Mouse (Mus musculus) spleen, adult 18-20 months (tissue): ENCODE data around the gene Kcnk18.

Experiments
- DNase-seq, 2 experiments: peaks; one replicate each; pipeline ENCODE4 v3.0.0; 2022; ENCODE audit warnings: mixed read lengths in 2 of 2

The Kcnk18 gene

GRCm38 (mm10) chr19:59232786-59233185, 13.8 kb downstream of the Kcnk18 start:
- no peak for DNase-seq

GRCm38 (mm10) chr19:59235001-59235400, 16.0 kb downstream of the Kcnk18 start:
- no peak for DNase-seq

- no peak for DNase-seq
Observed at GRCm38 (mm10) chr19:59236046-59236445, 17.0 kb downstream of the Kcnk18 start.

GRCm38 (mm10) chr19:59238630-59239029, 19.6 kb downstream of the Kcnk18 start:
- DNase-seq = no peak

GRCm38 (mm10) chr19:59239124-59239817, 20.3 kb downstream of the Kcnk18 start:
- peak; percentile 58 to 88 for DNase-seq

- no peak for DNase-seq
Observed at GRCm38 (mm10) chr19:59241987-59242386, 23.0 kb downstream of the Kcnk18 start.

GRCm38 (mm10) chr19:59243057-59243456, 24.0 kb downstream of the Kcnk18 start:
- no peak for DNase-seq

- no peak for DNase-seq
Observed at GRCm38 (mm10) chr19:59248144-59248543, 29.1 kb downstream of the Kcnk18 start.

- no peak for DNase-seq
Observed at GRCm38 (mm10) chr19:59248553-59249286, 29.7 kb downstream of the Kcnk18 start.

- DNase-seq = no peak
Observed at GRCm38 (mm10) chr19:59252651-59253050, 33.6 kb downstream of the Kcnk18 start.

- no peak for DNase-seq
Observed at GRCm38 (mm10) chr19:59259633-59260032, 40.6 kb downstream of the Kcnk18 start.

- no peak for DNase-seq
Observed at GRCm38 (mm10) chr19:59260718-59261442, 41.9 kb downstream of the Kcnk18 start, which contains the start of gene Slc18a2. Slc18a2 (plus strand) TSS chr19:59260896.

- DNase-seq = no peak
Observed at GRCm38 (mm10) chr19:59261604-59262003, 42.6 kb downstream of the Kcnk18 start.

- no peak for DNase-seq
Observed at GRCm38 (mm10) chr19:59263171-59263570, 44.2 kb downstream of the Kcnk18 start.

- no peak for DNase-seq
Observed at GRCm38 (mm10) chr19:59264838-59265532, 46.0 kb downstream of the Kcnk18 start.

GRCm38 (mm10) chr19:59265907-59266306, 46.9 kb downstream of the Kcnk18 start:
- no peak for DNase-seq

GRCm38 (mm10) chr19:59267417-59267963, 48.5 kb downstream of the Kcnk18 start:
- DNase-seq = no peak

GRCm38 (mm10) chr19:59273190-59273589, 54.2 kb downstream of the Kcnk18 start:
- no peak for DNase-seq

GRCm38 (mm10) chr19:59276354-59276753, 57.3 kb downstream of the Kcnk18 start:
- DNase-seq = no peak

GRCm38 (mm10) chr19:59280841-59281240, 61.8 kb downstream of the Kcnk18 start:
- DNase-seq = no peak

GRCm38 (mm10) chr19:59282001-59282400, 63.0 kb downstream of the Kcnk18 start:
- no peak for DNase-seq
